Mouse (Mus musculus): ENCODE data around the gene Ugt1a5. TPM values are rescaled to one million over a fixed set of nuclear protein-coding genes. Genes with fewer than 3 reads are reported as not detected.

Ugt1a5 gene
- polyA plus RNA-seq, 1 experiment from 2014 or later: not detected

GRCm38 (mm10) chr1:88234248-88234610 lies 68.4 kb downstream of the Ugt1a5 start:
- no peaks in the 10 kb centered on the region for H3K79me2 ChIP-seq (ENCODE audit: inconsistent target)
- no peak overlapping the region for H3K27ac ChIP-seq
- no peak overlapping the region for H3K4me3 ChIP-seq (ENCODE audit: inconsistent target)
- 67% methylated on average over 4 of the region's 4 CpGs for WGBS (ENCODE audit: missing documents)
- H3K36me3 ChIP-seq (ENCODE audit: inconsistent target): no peaks in the 10 kb centered on the region

- no peaks in the 10 kb centered on the region for H3K79me2 ChIP-seq (ENCODE audit: inconsistent target)
- WGBS (ENCODE audit: missing documents): 42% methylated on average over 5 of the region's 5 CpGs
- no peaks in the 10 kb centered on the region for H3K36me3 ChIP-seq (ENCODE audit: inconsistent target)
- H3K4me3 ChIP-seq (ENCODE audit: inconsistent target): no peak overlapping the region
- H3K27ac ChIP-seq: no peak overlapping the region
These were observed 68.8 kb downstream of the Ugt1a5 start for GRCm38 (mm10) chr1:88234646-88235045.

GRCm38 (mm10) chr1:88235046-88235893 lies 69.5 kb downstream of the Ugt1a5 start:
- 64% methylated on average over 11 of the region's 11 CpGs for WGBS (ENCODE audit: missing documents)
- Histone ChIP-seq H3K79me2 (ENCODE audit: inconsistent target) (no peaks in the 10 kb centered on the region), H3K27ac (no peak overlapping the region), H3K36me3 (ENCODE audit: inconsistent target) (no peaks in the 10 kb centered on the region), H3K4me3 (ENCODE audit: inconsistent target) (no peak overlapping the region)

GRCm38 (mm10) chr1:88235894-88236415 lies 70.1 kb downstream of the Ugt1a5 start:
- Histone ChIP-seq H3K27ac (no peak overlapping the region), H3K36me3 (ENCODE audit: inconsistent target) (no peaks in the 10 kb centered on the region), H3K79me2 (ENCODE audit: inconsistent target) (no peaks in the 10 kb centered on the region), H3K4me3 (ENCODE audit: inconsistent target) (no peak overlapping the region)
- 66% methylated on average over 4 of the region's 4 CpGs for WGBS (ENCODE audit: missing documents)

- H3K4me3 ChIP-seq (ENCODE audit: inconsistent target): no peak overlapping the region
- no peaks in the 10 kb centered on the region for H3K79me2 ChIP-seq (ENCODE audit: inconsistent target)
- no peak overlapping the region for H3K27ac ChIP-seq
- 78% methylated on average over 5 of the region's 5 CpGs for WGBS (ENCODE audit: missing documents)
- no peaks in the 10 kb centered on the region for H3K36me3 ChIP-seq (ENCODE audit: inconsistent target)
These were observed 71.5 kb downstream of the Ugt1a5 start for GRCm38 (mm10) chr1:88237311-88237710.

- 80% methylated on average over 6 of the region's 6 CpGs for WGBS (ENCODE audit: missing documents)
- H3K79me2 ChIP-seq (ENCODE audit: inconsistent target): no peaks in the 10 kb centered on the region
- H3K27ac ChIP-seq: no peak overlapping the region
- no peaks in the 10 kb centered on the region for H3K36me3 ChIP-seq (ENCODE audit: inconsistent target)
- no peak overlapping the region for H3K4me3 ChIP-seq (ENCODE audit: inconsistent target)
These were observed 73.0 kb downstream of the Ugt1a5 start for GRCm38 (mm10) chr1:88238771-88239170.

GRCm38 (mm10) chr1:88240072-88240471 lies 74.3 kb downstream of the Ugt1a5 start:
- Histone ChIP-seq H3K36me3 (ENCODE audit: inconsistent target) (no peaks in the 10 kb centered on the region), H3K79me2 (ENCODE audit: inconsistent target) (no peaks in the 10 kb centered on the region), H3K27ac (no peak overlapping the region), H3K4me3 (ENCODE audit: inconsistent target) (no peak overlapping the region)
- 73% methylated on average over 5 of the region's 5 CpGs for WGBS (ENCODE audit: missing documents)

GRCm38 (mm10) chr1:88240579-88240978 lies 74.8 kb downstream of the Ugt1a5 start:
- no peaks in the 10 kb centered on the region for H3K36me3 ChIP-seq (ENCODE audit: inconsistent target)
- H3K27ac ChIP-seq: no peak overlapping the region
- H3K79me2 ChIP-seq (ENCODE audit: inconsistent target): no peaks in the 10 kb centered on the region
- no peak overlapping the region for H3K4me3 ChIP-seq (ENCODE audit: inconsistent target)
- 75% methylated on average over 4 of the region's 4 CpGs for WGBS (ENCODE audit: missing documents)

- Histone ChIP-seq H3K4me3 (ENCODE audit: inconsistent target) (no peak overlapping the region), H3K36me3 (ENCODE audit: inconsistent target) (no peaks in the 10 kb centered on the region), H3K27ac (no peak overlapping the region), H3K79me2 (ENCODE audit: inconsistent target) (no peaks in the 10 kb centered on the region)
- 66% methylated on average over 5 of the region's 5 CpGs for WGBS (ENCODE audit: missing documents)
These were observed 78.0 kb downstream of the Ugt1a5 start for GRCm38 (mm10) chr1:88243861-88244260.

GRCm38 (mm10) chr1:88245881-88246280 lies 80.1 kb downstream of the Ugt1a5 start:
- H3K36me3 ChIP-seq (ENCODE audit: inconsistent target): no peaks in the 10 kb centered on the region
- H3K27ac ChIP-seq: no peak overlapping the region
- H3K4me3 ChIP-seq (ENCODE audit: inconsistent target): no peak overlapping the region
- H3K79me2 ChIP-seq (ENCODE audit: inconsistent target): no peaks in the 10 kb centered on the region
- WGBS (ENCODE audit: missing documents): 79% methylated on average over 6 of the region's 6 CpGs

- no peaks in the 10 kb centered on the region for H3K36me3 ChIP-seq (ENCODE audit: inconsistent target)
- no peak overlapping the region for H3K27ac ChIP-seq
- no peak overlapping the region for H3K4me3 ChIP-seq (ENCODE audit: inconsistent target)
- WGBS (ENCODE audit: missing documents): 53% methylated on average over 6 of the region's 6 CpGs
- H3K79me2 ChIP-seq (ENCODE audit: inconsistent target): no peaks in the 10 kb centered on the region
These were observed 80.6 kb downstream of the Ugt1a5 start for GRCm38 (mm10) chr1:88246386-88246785.

- 52% methylated on average over 2 of the region's 2 CpGs for WGBS (ENCODE audit: missing documents)
- Histone ChIP-seq H3K4me3 (ENCODE audit: inconsistent target) (no peak overlapping the region), H3K36me3 (ENCODE audit: inconsistent target) (no peaks in the 10 kb centered on the region)
These were observed 81.8 kb downstream of the Ugt1a5 start for GRCm38 (mm10) chr1:88247660-88248059.

GRCm38 (mm10) chr1:88248658-88249057 lies 82.8 kb downstream of the Ugt1a5 start:
- H3K4me3 ChIP-seq (ENCODE audit: inconsistent target): no peak overlapping the region
- no peaks in the 10 kb centered on the region for H3K36me3 ChIP-seq (ENCODE audit: inconsistent target)
- H3K27ac ChIP-seq: no peak overlapping the region
- 54% methylated on average over 4 of the region's 4 CpGs for WGBS (ENCODE audit: missing documents)
- H3K79me2 ChIP-seq (ENCODE audit: inconsistent target): no peaks in the 10 kb centered on the region

More at GRCm38 (mm10) chr1:88247660-88248059, 81.8 kb downstream of the Ugt1a5 start:
- Histone ChIP-seq H3K27ac (no peak overlapping the region), H3K79me2 (ENCODE audit: inconsistent target) (no peaks in the 10 kb centered on the region)

GRCm38 (mm10) chr1:88249596-88249995 lies 83.8 kb downstream of the Ugt1a5 start:
- no peak overlapping the region for H3K27ac ChIP-seq
- no peaks in the 10 kb centered on the region for H3K36me3 ChIP-seq (ENCODE audit: inconsistent target)
- no peak overlapping the region for H3K4me3 ChIP-seq (ENCODE audit: inconsistent target)
- no peaks in the 10 kb centered on the region for H3K79me2 ChIP-seq (ENCODE audit: inconsistent target)
- 83% methylated on average over 7 of the region's 7 CpGs for WGBS (ENCODE audit: missing documents)

GRCm38 (mm10) chr1:88250023-88250422 lies 84.2 kb downstream of the Ugt1a5 start:
- Histone ChIP-seq H3K27ac (no peak overlapping the region), H3K36me3 (ENCODE audit: inconsistent target) (no peaks in the 10 kb centered on the region), H3K79me2 (ENCODE audit: inconsistent target) (no peaks in the 10 kb centered on the region), H3K4me3 (ENCODE audit: inconsistent target) (no peak overlapping the region)
- WGBS (ENCODE audit: missing documents): 89% methylated on average over 5 of the region's 5 CpGs

Data from macrophage (primary cell).